Mouse (Mus musculus): Measurements from ENCODE around the gene Slc10a6.
A peak's percentile ranks its signal among the peaks of the same experiment; 100 is the strongest.

The Slc10a6 gene

GRCm38 (mm10) chr5:103629111-103629764 is at the start of gene Slc10a6:
TSS of gene Slc10a6 (minus strand) at chr5:103629403.
- DNase-seq (ENCODE audit: low spot score), result peak; percentile 85

- no peak for DNase-seq (ENCODE audit: low spot score)
Measured at GRCm38 (mm10) chr5:103678974-103679373, 49.8 kb upstream of the Slc10a6 start.

GRCm38 (mm10) chr5:103677894-103678293 is 48.7 kb upstream of the Slc10a6 start:
- no peak for DNase-seq (ENCODE audit: low spot score)

GRCm38 (mm10) chr5:103676289-103676881 is 47.2 kb upstream of the Slc10a6 start:
- no peak for DNase-seq (ENCODE audit: low spot score)

- no peak for DNase-seq (ENCODE audit: low spot score)
Measured at GRCm38 (mm10) chr5:103674482-103674881, 45.3 kb upstream of the Slc10a6 start.

- DNase-seq (ENCODE audit: low spot score), result no peak
Measured at GRCm38 (mm10) chr5:103673611-103674010, 44.4 kb upstream of the Slc10a6 start.

GRCm38 (mm10) chr5:103671858-103672257 is 42.7 kb upstream of the Slc10a6 start:
- no peak for DNase-seq (ENCODE audit: low spot score)

- DNase-seq (ENCODE audit: low spot score), result no peak
Measured at GRCm38 (mm10) chr5:103665876-103666275, 36.7 kb upstream of the Slc10a6 start.

GRCm38 (mm10) chr5:103664932-103665331 is 35.7 kb upstream of the Slc10a6 start:
- no peak for DNase-seq (ENCODE audit: low spot score)

- no peak for DNase-seq (ENCODE audit: low spot score)
Measured at GRCm38 (mm10) chr5:103659571-103659970, 30.4 kb upstream of the Slc10a6 start.

- no peak for DNase-seq (ENCODE audit: low spot score)
Measured at GRCm38 (mm10) chr5:103658921-103659320, 29.7 kb upstream of the Slc10a6 start.

GRCm38 (mm10) chr5:103655346-103656118 is 26.3 kb upstream of the Slc10a6 start, which contains the start of gene 1700016H13Rik:
TSS of gene 1700016H13Rik (minus strand) at chr5:103656010.
- DNase-seq (ENCODE audit: low spot score), result peak; percentile 47

GRCm38 (mm10) chr5:103654780-103655179 is 25.6 kb upstream of the Slc10a6 start:
- no peak for DNase-seq (ENCODE audit: low spot score)

- DNase-seq (ENCODE audit: low spot score), result no peak
Measured at GRCm38 (mm10) chr5:103654225-103654624, 25.0 kb upstream of the Slc10a6 start.

- DNase-seq (ENCODE audit: low spot score), result no peak
Measured at GRCm38 (mm10) chr5:103647320-103647719, 18.1 kb upstream of the Slc10a6 start.

- no peak for DNase-seq (ENCODE audit: low spot score)
Measured at GRCm38 (mm10) chr5:103644167-103644566, 15.0 kb upstream of the Slc10a6 start.

- DNase-seq (ENCODE audit: low spot score), result no peak
Measured at GRCm38 (mm10) chr5:103637162-103637561, 8.0 kb upstream of the Slc10a6 start.

GRCm38 (mm10) chr5:103629854-103630580 is 814 bp upstream of the Slc10a6 start:
- no peak for DNase-seq (ENCODE audit: low spot score)

GRCm38 (mm10) chr5:103628499-103628898 is 704 bp downstream of the Slc10a6 start:
- DNase-seq (ENCODE audit: low spot score), result no peak

GRCm38 (mm10) chr5:103624831-103625230 is 4.4 kb downstream of the Slc10a6 start:
- no peak for DNase-seq (ENCODE audit: low spot score)

GRCm38 (mm10) chr5:103622321-103622720 is 6.9 kb downstream of the Slc10a6 start:
- no peak for DNase-seq (ENCODE audit: low spot score)

GRCm38 (mm10) chr5:103620301-103620973 is 8.8 kb downstream of the Slc10a6 start:
- no peak for DNase-seq (ENCODE audit: low spot score)

All from testis, postnatal 14 days (tissue).